Mouse (Mus musculus): ENCODE data around the gene Med25.

- TF ChIP-seq POLR2A (IDR thresholded peaks at IDR 0.05; ENCODE audit: borderline replicate concordance, extremely low read depth, low read depth, low read length) (no peak), CTCF (IDR thresholded peaks at IDR 0.05; ENCODE audit: insufficient read depth, low read length) (no peak)
Observed at GRCm38 (mm10) chr7:44835373-44836015, 57.0 kb downstream of the Med25 start.

Data from lung, adult 2 months (tissue).